Mouse (Mus musculus) kidney, postnatal 14 days (tissue): ENCODE measurements around the gene 1110057P08Rik.
"Not testable (repeated sequence)": the region's sequence is repeated elsewhere in the genome, so short reads cannot be mapped to it uniquely, and the experiment has no call there.

ENCODE experiments used
- DNase-seq: peaks from one replicate; pipeline ENCODE4 v3.0.0; 2022; ENCODE audit warnings: mixed read lengths

Gene 1110057P08Rik

GRCm38 (mm10) chr16:89174435-89174834 is at the start of gene 1110057P08Rik:
Gene 1110057P08Rik (plus strand): TSS chr16:89174735.
- no peak for DNase-seq

- no peak for DNase-seq
These were observed 34.0 kb upstream of the 1110057P08Rik start, which contains the start of gene Gm6358 for GRCm38 (mm10) chr16:89140551-89140950. Gene Gm6358 (plus strand): TSS chr16:89140851.

- no peak for DNase-seq
These were observed 23.7 kb upstream of the 1110057P08Rik start, which contains the start of gene Gm10061 for GRCm38 (mm10) chr16:89150786-89151185. Gene Gm10061 (plus strand): TSS chr16:89151086.

- DNase-seq, result no peak
These were observed 16.9 kb upstream of the 1110057P08Rik start, which contains the start of gene Gm9789 for GRCm38 (mm10) chr16:89157652-89158051. Gene Gm9789 (plus strand): TSS chr16:89157952.

DNA sequence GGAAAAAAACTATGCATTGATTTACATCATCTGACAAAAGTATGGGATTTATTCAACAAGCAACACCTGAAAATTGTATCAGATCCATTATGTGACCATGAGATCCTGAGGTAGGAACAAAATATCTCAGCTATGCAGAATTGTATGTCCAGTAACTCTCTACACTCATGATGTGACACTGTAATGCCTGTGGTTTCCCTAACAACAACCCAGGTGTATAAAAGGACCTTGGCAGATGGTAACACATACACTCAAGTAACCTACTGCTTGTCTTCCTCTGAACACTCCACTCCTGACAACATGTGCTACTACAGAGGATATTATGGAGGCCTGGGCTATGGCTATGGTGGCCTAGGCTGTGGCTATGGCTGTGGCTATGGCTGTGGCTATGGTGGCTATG is 5.3 kb upstream of the 1110057P08Rik start, which contains the start of gene Gm7735:
TSS of gene Gm7735 (plus strand) at position 301 of the 400 bp plus-strand sequence.
- not testable (repeated sequence) for DNase-seq

DNA sequence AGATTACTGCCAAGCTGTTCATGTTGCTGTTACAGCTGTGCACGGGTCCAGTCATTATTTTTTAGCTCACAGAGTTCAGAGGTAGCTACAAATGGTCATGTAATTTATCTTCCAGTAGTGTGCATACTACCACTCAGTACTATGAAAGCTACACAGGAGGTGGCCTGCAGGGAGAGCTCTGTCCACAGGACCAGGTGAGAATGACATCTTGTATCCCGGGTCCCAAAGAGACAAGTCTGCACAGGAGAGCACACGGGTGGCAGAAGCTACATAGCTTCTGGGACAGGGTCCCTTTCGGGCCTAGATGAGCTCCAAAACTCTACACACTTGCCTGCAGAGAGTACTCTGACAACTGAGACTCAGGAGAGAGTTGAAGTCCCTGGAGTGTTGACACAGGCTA is 14.1 kb downstream of the 1110057P08Rik start:
- DNase-seq, result no peak

DNA sequence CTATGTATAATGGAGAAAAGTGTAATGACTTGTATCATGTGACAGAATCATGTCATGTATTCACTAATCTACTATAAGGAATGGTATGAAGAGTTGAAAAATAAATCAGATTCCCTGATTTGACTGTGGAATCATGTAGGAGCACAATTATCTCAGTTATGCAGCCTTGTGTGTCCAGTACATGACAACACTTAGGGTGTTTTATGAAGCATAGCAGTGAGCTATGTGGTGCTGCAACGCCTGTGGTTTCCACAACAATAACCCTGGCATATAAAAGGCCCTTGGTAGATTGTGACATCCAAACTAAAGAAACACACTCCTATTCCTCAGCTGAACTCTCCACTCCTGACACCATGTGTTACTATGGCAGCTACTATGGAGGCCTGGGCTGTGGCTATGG is 31.0 kb downstream of the 1110057P08Rik start, which contains the start of gene Krtap20-2:
TSS of gene Krtap20-2 (plus strand) at position 301 of the 400 bp plus-strand sequence.
- DNase-seq, result no peak
